Mouse (Mus musculus): ENCODE measurements around the gene Hmox2. TPM values are rescaled to one million over a fixed set of nuclear protein-coding genes. Genes with fewer than 3 reads are reported as not detected.

The Hmox2 gene
- total RNA-seq, 2 experiments from 2014 or later = 76.9 to 95.9 TPM

DNA sequence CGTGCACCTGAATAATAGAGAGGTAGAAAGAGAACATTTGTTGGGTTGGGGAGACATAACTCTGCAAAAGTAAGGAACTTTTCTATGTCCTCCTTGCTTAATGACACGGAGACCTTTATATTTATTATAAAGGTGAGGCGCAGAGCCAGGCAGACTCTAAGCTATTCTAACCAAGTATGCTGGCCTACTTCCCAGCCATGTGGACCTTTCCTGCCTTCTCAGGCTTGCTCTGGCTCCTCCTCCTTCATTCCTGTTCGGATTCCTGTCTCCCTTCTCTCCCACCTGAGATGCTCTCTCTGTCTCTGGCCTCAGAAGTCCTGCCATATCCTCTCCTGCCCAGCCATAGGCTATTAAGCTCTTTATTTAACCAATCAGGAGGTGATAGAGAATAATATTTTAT, 895 bp upstream of the Hmox2 start:
- DNase-seq = peak in 1 of 2 experiments; percentile 22

DNA sequence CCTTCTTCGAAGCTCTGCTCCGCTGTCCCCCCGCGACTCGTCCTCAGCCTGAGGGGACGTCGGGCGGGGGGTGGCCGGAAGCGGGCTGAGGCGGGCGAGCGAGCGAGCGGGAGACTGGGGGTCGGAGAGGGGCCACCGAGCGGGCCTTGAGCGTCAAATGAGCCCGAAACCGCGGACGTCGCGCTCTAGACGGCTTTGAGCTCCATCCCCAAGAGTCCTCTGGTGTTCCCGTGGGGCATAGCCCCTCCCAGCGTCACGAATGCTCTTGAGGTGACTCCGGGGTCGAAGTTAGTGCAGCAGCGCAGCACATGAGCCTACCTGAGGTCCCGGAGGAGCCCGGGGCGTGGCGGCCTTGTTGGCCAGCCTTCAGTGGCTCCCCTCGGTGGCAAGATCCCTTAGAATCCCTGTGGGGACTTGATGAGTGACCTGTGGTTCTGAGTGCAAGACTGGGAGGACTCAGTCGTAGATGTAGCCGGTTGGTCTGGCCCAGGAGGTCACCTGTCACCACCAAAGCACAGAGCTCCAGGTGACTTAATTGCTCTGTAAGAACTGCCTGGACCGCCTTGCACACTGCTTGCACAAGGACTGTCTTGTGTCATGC, 467 bp downstream of the Hmox2 start:
- DNase-seq = no peak

DNA sequence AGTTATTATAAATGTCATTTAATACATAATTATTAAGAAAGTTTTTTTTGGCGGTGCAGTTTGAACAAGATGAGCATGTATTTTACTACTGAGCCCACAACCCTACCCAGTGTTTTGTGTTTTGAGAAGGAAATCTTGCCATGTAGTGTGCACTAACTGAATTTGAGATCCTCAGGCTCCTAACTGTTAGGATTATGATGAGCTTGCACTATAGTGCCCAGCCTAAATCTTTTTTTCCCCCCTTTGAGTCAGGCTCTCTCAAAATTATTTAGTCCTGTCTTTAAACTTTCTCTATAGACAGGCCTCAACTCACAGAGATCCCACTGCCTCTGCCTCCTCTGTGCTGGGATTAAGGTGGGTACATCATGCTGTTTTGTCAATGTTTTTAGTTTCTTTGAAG, 1.4 kb downstream of the Hmox2 start:
- DNase-seq = no peak

DNA sequence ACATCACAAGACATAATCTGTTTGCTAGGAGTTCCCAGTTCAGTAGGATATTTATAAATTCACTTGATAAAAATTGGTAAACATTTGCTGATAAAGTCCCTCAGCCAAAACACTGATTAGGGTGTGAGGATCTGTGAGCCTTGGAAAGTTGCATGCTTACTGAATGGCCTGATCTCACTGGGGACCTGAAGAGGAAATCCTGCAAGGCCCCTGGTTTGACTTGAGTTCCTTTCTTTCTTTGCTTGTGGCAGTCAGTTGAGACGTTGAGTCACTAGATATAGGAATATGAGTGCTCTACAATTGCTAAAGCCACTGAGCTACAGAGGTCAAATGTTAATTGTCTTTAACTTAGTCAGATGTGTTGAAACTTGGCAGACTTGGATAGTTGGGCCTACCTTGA, 1.8 kb downstream of the Hmox2 start:
- DNase-seq = peak; percentile 33 to 51

DNA sequence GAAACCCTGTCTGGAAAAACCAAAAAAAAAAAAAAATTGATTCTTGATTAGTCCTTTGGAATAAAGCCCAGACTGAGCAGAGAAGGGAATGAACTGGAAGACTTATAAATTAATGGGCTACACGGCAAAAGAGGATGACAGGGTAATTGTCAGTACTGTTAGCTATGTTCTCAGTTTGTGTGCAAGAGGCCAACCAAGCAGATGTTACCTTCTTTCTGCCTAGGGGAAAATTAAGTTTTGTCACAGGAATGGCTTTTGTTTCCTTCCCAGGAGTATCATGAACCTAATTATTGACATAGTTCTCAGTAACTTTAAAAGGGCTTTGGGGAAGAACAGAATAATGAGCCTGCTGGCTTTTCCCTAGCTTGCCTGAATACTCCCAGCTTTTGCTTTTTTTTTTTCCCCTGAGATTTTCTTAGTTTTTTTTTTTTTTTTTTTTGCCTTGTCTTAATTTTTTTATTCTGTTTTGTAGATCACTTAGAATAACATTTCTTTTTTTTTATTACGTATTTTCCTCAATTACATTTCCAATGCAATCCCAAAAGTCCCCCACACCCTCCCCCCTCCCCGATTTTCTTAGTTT, 4.7 kb downstream of the Hmox2 start:
- DNase-seq = no peak

DNA sequence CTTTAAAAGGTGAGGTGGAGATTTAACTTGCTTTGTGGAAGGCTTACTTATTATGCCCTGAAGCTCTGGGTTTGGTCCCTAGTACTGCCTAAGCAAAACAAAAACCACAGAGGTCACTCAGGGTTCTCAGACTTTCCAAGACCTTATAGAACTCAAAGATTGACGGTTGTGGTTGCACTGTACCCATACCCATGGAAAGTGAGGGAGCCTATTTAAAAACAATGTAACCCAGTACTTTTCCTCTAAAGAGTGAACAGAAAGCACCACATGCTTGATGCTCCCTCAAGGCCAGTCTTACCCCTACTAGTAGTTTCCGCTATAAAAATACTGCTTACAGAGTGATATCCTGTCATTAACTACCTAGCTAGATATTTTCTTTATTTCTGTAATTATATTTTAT, 10.1 kb downstream of the Hmox2 start:
- DNase-seq = no peak

DNA sequence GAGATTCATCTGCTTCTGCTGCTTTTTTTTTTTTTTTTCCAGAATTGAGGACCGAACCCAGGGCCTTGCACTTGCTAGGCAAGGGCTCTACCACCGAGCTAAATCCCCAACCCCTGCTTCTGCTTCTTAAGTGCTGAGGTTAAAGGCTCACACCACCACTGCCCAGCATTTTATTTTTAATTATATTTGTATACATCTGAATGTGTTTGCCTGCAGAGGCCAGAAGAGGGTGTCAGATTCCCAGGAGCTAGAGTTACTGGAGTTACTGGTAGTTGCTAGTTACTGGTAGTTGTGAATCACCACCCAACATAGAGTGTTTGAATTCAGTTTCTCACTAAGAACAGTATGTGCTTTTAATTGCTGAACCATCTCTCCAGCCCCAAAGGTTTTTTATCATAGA, 13.8 kb downstream of the Hmox2 start:
- DNase-seq = no peak

DNA sequence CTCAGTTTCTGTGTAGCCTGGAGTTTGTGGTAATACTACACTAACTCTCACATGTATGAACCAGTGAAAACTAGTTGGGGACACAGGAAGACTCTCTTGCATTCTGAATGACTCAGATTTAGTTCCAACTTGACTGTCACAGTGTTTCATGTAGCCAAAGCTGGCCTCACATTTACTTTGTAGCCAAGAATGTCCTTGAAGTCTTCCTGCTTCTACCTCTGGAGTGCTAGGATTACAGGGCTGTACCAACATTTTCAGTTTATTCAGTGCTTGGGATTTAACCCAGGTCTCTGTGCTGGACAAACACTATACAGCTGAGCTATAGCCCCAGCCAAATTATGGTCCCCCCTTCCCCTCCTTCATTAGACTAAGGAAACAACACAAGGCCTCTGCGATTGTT, 16.0 kb downstream of the Hmox2 start:
- DNase-seq = no peak

DNA sequence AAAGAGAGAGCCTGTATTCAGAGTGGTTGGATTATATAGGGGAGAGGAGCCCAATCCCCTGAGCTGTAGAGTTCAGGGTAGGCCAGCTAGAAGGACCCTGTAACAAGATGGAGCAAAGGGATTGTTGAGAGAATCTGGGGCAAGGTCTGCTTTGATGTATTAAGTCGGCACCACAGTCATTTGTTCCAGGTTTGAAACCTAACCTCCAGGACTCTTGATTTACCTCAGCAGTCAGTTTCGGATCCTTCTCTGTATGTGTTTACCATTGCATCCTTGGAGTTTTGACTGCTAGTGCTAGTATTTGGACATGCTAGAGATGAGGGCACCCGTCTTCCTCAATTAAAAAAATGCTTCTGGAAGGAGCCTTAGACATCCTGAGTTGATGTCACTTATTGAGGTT, 26.0 kb downstream of the Hmox2 start:
- no peak for DNase-seq

DNA sequence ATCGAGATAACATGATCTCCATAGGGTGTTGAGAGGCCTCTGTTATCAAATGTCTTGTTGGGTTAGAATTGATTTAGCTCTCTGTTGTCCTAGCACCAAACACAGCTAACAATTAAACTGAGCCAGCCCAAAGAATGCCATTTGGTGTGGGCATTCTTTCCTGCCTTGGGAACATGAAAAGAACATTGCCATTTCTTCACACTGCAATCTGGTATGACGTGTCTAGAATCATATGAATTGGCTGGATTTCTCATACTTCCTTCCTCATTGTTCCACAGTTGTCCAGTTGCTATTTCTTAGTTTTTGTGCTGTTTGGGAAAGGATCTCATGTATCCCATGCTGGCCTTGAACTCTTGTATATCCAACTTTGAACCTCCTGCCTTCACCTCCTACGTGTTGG, 27.9 kb downstream of the Hmox2 start:
- DNase-seq = peak in 1 of 2 experiments; percentile 9

DNA sequence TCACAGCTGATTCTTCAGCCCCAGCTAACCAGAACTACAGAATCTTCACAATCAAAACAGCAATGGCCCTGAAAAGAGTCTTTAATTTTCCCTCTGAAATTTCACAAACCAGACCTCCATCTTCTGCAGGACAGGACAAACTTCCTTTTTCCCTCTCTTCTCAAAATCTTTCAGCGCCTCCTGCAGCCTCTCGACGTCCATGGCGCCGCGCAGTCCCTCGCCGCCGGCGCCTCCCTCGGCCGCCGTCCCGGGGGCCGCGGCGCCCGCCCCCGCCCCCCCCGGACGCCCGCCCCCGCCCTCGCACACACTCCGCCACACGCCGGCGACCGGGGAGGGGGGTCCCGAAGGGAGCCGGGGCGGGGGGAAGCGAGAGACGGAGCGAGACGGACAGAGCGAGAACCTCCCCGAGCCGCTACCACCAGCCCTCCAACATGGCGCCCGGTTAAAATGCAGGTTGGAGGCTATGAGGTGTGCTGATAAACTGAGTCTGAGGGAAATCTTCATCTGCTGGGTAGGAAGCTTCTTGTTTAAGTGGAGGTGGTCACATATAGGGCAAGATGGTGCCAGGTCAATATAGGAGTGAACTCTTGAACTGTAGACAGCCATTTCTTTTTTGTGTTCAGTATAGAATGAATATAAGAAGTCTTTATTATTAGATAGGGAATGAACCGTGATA, 30.6 kb downstream of the Hmox2 start:
- peak; percentile 17 to 30 for DNase-seq

DNA sequence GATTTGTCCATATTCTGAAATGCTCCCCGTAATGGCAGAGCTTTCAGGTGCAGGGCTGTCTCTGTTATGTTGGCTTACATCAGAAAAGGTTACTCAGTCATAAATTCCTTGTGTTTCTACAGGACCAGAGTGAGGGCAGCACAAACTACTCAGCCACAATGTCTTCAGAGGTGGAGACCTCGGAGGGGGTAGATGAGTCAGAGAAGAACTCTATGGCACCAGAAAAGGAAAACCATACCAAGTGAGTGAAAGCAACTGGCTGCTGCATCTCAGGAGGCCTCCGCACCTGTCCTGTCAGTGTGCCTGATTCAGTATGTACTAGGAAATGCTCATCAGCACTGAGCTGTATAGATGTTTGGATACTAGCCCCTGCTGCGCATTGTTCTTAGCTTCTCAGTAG, 36.3 kb downstream of the Hmox2 start:
- no peak for DNase-seq

DNA sequence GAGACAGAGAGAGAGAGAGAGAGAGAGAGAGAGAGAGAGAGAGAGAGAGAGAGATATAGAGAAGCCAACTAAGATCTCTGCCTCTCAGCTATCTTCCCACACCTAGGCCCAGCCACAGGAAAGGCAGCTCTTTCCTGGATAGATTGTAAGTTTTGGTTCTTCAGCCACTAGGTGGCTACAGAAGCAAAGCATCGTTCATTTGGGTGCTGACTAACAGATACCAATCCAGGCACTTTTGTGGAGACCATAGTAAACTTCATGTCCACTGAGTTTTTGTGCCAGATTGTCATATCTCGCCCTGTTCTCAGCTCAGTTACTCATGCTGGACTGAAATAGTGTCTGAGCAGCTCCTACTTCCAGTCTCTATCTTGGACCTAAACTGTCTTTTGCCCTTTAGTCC, 37.1 kb downstream of the Hmox2 start:
- DNase-seq = peak; percentile 37 to 46

DNA sequence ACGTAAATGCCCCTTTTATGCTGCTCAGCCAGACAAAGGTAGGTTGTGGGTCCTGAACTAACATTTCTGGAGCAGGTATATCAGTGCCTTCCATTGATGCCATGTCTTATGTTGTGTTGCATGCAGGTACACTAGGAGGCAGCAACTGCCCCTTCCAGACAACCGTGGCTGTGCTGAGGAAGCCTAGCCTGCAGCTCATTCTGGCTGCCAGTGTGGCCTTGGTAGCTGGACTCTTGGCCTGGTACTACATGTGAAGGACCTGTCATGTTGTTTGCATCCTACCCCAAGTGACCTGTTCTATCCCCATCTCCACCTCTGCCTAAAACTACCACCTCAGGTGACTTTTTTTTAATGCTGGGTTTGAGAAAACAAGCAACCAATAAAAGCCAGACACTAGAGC, 39.7 kb downstream of the Hmox2 start:
- DNase-seq = no peak

DNA sequence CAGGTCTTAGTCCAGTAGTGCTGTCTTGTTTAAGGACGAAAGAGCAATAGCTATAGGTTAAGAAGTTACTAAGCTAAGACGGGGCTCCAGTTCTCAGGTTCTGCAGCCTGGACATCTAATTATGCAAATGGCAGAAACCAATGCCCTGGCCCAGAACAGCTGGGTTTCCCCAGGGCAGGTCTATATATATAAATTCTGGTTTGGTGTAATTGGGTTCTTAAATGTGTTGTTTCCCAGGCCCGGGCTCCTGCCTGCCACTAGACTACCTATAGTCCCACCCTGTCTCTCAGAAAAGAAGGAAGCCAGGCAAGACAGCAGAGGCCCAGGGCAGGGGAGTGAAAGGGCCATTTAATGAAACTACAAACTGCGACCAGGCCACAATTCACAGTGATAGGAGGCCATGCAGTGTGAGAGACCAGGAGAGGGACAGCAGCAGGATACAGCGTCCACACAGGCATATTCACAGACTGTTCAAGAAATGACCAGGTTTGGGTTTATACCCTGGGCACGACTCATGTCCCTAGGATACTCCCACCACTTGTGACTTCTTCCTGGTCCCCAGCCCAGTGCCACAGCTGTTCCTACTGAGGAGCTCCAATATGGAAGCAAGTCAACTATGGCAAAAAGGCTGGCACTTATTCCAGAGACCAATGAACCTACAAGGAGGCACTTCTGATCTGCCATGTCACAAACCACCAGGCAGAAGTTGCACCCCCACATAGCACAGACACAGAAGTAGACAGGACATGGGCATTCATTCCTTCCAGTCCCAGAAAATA, 41.0 kb downstream of the Hmox2 start:
- DNase-seq = no peak

DNA sequence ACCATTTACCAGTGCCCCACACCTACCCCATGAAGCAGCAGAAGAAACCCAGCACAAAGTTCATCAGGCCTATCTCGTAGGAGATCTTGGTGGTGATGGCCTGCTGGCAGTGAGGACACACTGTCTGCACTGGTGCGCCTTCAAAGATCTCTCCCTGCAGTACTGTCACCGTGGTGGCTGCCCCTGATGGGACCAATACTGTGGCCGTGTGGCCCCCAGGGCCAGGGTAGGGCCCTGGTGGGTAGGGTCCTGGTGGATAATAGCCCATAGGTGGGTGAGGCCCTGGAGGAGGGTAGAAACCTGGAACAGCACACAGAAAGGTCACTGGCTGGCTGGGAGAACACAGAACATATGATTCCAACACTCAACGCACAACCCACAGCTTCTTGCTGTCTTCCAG, 42.6 kb downstream of the Hmox2 start:
- DNase-seq = no peak

DNA sequence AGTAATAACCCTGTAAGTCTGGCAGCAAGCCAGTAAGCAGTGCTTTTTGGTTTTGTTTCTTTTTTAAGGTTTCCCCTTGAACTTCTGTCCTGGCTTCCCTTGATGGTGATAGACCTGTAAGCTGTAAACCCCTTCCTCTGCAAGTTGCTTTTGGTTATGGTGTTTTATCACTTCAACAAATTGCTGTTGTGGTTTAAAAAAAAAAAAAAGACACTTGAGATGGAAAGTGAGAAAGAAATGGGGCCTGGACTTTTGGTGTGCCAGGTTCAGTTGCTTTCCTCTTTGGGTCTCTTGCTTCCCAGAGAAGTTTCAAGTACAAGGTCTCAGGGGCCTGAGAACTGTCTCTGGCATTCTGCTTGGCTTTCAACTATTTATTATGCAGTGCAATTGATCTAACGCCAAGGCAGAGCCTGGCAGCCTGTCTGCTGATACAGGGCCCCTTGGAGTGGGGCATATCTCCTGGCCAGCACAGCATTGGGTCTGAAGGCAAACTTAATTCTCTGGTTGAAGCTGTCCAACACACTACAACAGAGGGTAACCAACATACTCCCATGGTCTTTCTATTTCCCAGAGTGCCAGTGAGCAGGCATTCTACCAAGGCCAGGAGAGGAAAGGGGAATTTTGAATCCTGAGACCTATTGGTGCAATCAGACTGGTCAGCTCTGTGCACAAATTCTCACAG, 47.3 kb downstream of the Hmox2 start:
- DNase-seq = peak; percentile 54 to 56

DNA sequence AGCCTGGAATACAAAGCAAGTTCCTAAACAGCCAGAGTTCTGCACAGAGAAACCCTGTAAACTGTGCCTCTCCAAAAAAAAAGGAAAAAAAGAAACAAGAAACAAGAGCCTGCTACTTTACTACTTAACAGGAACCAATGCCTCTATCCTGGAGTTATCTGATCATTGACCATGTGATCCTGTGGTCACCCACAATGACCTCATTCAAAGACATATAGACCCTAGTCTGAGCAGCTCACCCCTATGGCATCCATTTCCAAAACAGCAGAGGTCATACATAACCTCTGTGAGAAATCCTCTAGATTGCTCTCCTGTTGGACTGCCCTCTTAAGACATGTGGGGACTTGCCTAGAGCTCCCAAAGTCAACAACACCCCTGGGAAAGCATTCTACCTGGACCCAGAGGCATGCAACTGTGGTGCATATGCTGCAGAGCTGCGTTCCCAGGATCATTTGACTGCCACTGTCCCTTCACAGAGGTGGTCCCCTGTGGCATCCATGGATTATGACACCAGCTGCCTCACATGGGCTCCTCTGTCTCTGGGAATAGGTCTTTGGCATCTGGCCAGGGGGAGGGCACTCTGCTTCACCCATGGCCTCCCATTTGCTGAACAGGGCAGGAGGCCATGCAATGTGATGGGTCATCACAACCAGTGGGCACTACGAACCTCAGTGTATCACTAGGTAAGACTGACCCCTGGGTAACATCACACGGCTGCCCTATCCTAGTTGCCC, 51.2 kb downstream of the Hmox2 start:
- DNase-seq = no peak

DNA sequence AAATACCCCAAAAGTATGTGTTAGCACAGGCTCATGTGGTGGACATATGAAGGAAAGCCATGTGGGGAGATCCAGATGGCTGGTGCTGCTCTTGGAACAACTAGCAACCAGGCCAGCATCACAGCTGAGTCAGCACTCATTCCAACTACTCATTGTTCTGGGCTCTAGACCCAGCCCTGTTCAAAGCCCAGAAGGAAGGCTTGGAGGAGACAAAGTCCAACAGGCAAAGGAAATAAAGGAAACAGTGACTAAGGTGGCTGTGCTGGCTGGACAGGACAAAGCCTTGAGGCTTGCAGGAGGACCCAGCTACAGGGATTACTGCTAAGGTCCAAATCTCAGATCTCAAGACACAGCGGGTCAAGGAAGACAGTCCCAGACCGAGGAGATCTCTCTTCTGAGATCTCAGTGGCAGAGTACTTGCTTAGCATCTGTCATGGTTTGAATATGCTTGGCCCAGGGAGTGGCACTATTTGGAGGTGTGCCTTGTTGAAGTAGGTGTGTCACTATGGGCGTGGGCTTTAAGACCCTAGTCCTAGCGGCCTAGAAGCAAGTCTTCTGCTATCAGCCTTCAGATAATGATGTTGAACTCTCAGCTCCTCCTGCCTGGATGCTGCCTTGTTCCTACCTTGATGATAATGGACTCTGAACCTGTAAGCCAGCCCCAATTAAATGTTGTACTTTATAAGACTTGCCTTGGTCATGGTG, 51.9 kb downstream of the Hmox2 start:
- DNase-seq = no peak

DNA sequence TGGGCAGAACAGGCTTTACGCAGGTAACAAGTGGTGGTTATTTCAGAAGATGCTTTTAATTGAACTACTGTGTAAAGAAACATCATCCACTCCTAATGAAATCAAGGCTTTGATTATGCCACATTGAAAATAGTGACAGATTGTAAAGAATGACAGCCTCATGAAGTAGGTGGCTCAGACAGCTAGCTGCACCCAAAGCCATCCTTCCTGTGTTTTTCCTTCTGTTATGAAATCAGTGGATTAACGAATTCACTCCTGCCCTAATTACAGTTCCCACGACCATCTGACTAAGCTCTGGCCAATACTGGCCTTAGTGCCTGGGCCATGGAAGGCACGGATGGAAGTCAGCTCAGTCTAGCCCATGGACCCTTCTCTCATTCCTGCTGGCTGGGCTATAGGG, 52.8 kb downstream of the Hmox2 start:
- no peak for DNase-seq

DNA sequence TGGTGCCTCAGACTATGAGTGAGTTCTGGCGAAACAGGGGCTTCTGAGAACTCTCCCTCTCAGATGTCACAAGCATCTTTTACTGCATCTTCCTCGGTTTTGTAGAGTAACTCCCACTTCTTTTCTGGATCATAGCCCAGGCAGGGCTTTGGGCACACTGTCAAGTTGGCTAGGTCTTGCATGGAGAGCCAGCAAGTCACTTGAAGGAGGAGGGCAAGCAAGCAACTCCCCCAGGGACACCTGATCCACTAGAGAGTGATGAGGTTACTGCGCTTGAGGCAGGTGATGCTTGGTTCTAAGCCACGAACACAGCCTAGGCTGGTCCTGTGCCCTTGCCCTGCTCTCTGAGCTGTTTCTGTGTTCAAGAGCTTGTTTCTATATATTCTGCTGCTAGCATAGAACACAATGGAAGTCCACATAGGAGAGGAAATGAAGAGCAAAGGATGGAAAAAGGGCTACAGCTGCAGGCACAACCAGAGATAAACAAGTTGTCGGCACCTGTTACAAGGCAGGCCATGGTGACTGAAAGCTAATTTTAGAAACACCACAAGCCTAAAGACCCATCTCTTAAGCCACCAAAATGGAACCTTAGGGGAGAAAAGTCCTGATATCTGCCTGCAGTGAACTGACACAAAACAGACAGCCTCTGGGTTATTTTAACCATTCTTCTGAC, 55.5 kb downstream of the Hmox2 start:
- DNase-seq = peak; percentile 75 to 80
